Mouse (Mus musculus) neural tube, embryonic 11.5 days (tissue): ENCODE results near the gene Mxra7. TPM values are rescaled to one million over a fixed set of nuclear protein-coding genes. Genes with fewer than 3 reads are reported as not detected.

ENCODE experiments used
- ATAC-seq: fragments of 200-750 bp; cut with Nextera tagmentation; 2 replicates; pipeline ENCODE4 v1.8.0; 2017; ENCODE audit warnings: moderate number of reproducible peaks, mild to moderate bottlenecking, moderate TSS enrichment, moderate library complexity; ENCODE audit not compliant: insufficient read depth, low FRiP score, low TSS enrichment
- DNase-seq: peaks from one replicate; pipeline ENCODE4 v3.0.0-alpha.2; 2015; ENCODE audit warnings: low spot score
- H3K27ac ChIP-seq: fragments of 300-500 bp; sonication (generic); 2 replicates; pipeline ENCODE4 v1.5.1; 2014; ENCODE audit warnings: low read depth, mild to moderate bottlenecking, low read length
- H3K27me3 ChIP-seq: fragments of 300-500 bp; sonication (generic); 2 replicates; pipeline ENCODE4 v1.6.1; 2014; ENCODE audit warnings: mild to moderate bottlenecking, low read length, mixed read lengths; ENCODE audit not compliant: control insufficient read depth, insufficient read depth
- H3K36me3 ChIP-seq: fragments of 300-500 bp; sonication (generic); 2 replicates; pipeline ENCODE4 v1.6.1; 2014; ENCODE audit warnings: mild to moderate bottlenecking, low read length, moderate library complexity, mixed read lengths; ENCODE audit not compliant: control insufficient read depth, insufficient read depth
- H3K4me1 ChIP-seq: fragments of 300-500 bp; sonication (generic); 2 replicates; pipeline ENCODE4 v1.6.1; 2014; ENCODE audit warnings: low read length, mixed read lengths; ENCODE audit not compliant: control insufficient read depth, insufficient read depth
- H3K4me2 ChIP-seq: fragments of 300-500 bp; sonication (generic); 2 replicates; pipeline ENCODE4 v1.6.1; 2014; ENCODE audit warnings: low read depth, mild to moderate bottlenecking, moderate library complexity
- H3K4me3 ChIP-seq: fragments of 300-500 bp; sonication (generic); 2 replicates; pipeline ENCODE4 v1.5.1; 2014; ENCODE audit warnings: low read depth, low read length
- H3K9ac ChIP-seq: fragments of 300-500 bp; sonication (generic); 2 replicates; pipeline ENCODE4 v1.6.1; 2014; ENCODE audit warnings: mild to moderate bottlenecking, low read length
- H3K9me3 ChIP-seq: fragments of 300-500 bp; sonication (generic); 2 replicates; pipeline ENCODE4 v1.6.1; 2016; ENCODE audit warnings: low read length; ENCODE audit not compliant: control insufficient read depth
- WGBS: fragments of 180-500 bp; shearing (Covaris S2); extraction: QIAGEN DNeasy Blood & Tissue Kit; methylation state at CpG from one replicate; pipeline ENCODE4 v1.1.7; 2014; 5-methylcytosine and 5-hydroxymethylcytosine counted together
- polyA plus RNA-seq: library from polyadenylated mRNA; unstranded; fragments of >200 nt; fragmentation: Nextera tagmentation; extraction: Ambion mirVana; gene quantifications from 2 replicates; pipeline ENCODE4 v1.2.1, GENCODE M21; 2014

The Mxra7 gene
- polyA plus RNA-seq, 1 experiment from 2014 or later, result 51.1 TPM

- ATAC-seq (no peak), DNase-seq (no peak)
- H3K27ac ChIP-seq, result no peak overlapping the region
- H3K36me3 ChIP-seq, result no peaks in the 10 kb centered on the region
- H3K27me3 ChIP-seq, result no peaks in the 10 kb centered on the region
- H3K4me2 ChIP-seq, result no peak overlapping the region
- H3K4me1 ChIP-seq, result no peaks in the 10 kb centered on the region
- H3K4me3 ChIP-seq, result no peak overlapping the region
- H3K9ac ChIP-seq, result no peak overlapping the region
- H3K9me3 ChIP-seq, result no peaks in the 10 kb centered on the region
- WGBS, result 89% methylated on average over 5 of the region's 5 CpGs
Observed at GRCm38 (mm10) chr11:116753674-116754470, 74.0 kb downstream of the Mxra7 start.

Other genes with a start within 250 kb of the Mxra7 start
- 28.8 and 29.1 TPM in 2 replicates for gene Ube2o, start 246.6 kb downstream of the Mxra7 start, polyA plus RNA-seq
- not detected in 2 replicates for gene Aanat, start 241.6 kb downstream of the Mxra7 start, polyA plus RNA-seq
- 4.9 and 5.3 TPM in 2 replicates for gene Rhbdf2, start 201.0 kb downstream of the Mxra7 start, polyA plus RNA-seq
- gene Prcd, start 174.5 kb downstream of the Mxra7 start, polyA plus RNA-seq, result 0.37 and 0.53 TPM in 2 replicates
- 2.3 and 3.0 TPM in 2 replicates for gene Cygb, start 173.7 kb downstream of the Mxra7 start, polyA plus RNA-seq
- not detected in 2 replicates for gene St6galnac1, start 52.5 kb downstream of the Mxra7 start, polyA plus RNA-seq
- 61.2 and 63.6 TPM in 2 replicates for gene Mettl23, start 15.2 kb upstream of the Mxra7 start, polyA plus RNA-seq
- gene Jmjd6, start 15.4 kb upstream of the Mxra7 start, polyA plus RNA-seq, result 86.0 and 88.4 TPM in 2 replicates
- gene Mfsd11, start 24.4 kb upstream of the Mxra7 start, polyA plus RNA-seq, result 33.2 and 41.1 TPM in 2 replicates
- gene Srsf2, start 25.0 kb upstream of the Mxra7 start, polyA plus RNA-seq, result 917 and 938 TPM in 2 replicates
- 7.5 and 8.4 TPM in 2 replicates for gene Mgat5b, start 90.8 kb upstream of the Mxra7 start, polyA plus RNA-seq